Mouse (Mus musculus) heart, embryonic 15.5 days (tissue): ENCODE measurements at regions not wholly inside any gene's neighbourhood (a gene's known extent, or its start where the extent isn't known, plus 50 kb on each side); places are given as distances from the start of the nearest gene placed in this dataset.

ENCODE experiments used
- ATAC-seq: fragments of 200-750 bp; cut with Nextera tagmentation; replicated peaks from 2 replicates; pipeline ENCODE4 v1.8.0; 2017; ENCODE audit warnings: low read depth, moderate TSS enrichment; ENCODE audit not compliant: insufficient number of reproducible peaks, insufficient read depth, low FRiP score
- H3K27ac ChIP-seq: fragments of 300-500 bp; sonication (generic); 2 replicates; pipeline ENCODE4 v1.5.1; 2015; ENCODE audit warnings: mild to moderate bottlenecking, inconsistent platforms
- H3K27me3 ChIP-seq: fragments of 300-500 bp; sonication (generic); 2 replicates; pipeline ENCODE4 v1.6.1; 2015; ENCODE audit warnings: inconsistent platforms
- H3K36me3 ChIP-seq: fragments of 300-500 bp; sonication (generic); 2 replicates; pipeline ENCODE4 v1.6.1; 2015; ENCODE audit warnings: mild to moderate bottlenecking, inconsistent platforms
- H3K4me1 ChIP-seq: fragments of 300-500 bp; sonication (generic); replicated peaks from 2 replicates; pipeline ENCODE4 v1.6.1; 2015; ENCODE audit warnings: inconsistent platforms
- H3K4me2 ChIP-seq: fragments of 300-500 bp; sonication (generic); 2 replicates; pipeline ENCODE4 v1.6.1; 2015; ENCODE audit warnings: inconsistent platforms, mild to moderate bottlenecking, moderate library complexity
- H3K4me3 ChIP-seq: fragments of 300-500 bp; sonication (generic); 2 replicates; pipeline ENCODE4 v1.5.1; 2015; ENCODE audit warnings: mild to moderate bottlenecking, inconsistent platforms
- H3K9ac ChIP-seq: fragments of 300-500 bp; sonication (generic); 2 replicates; pipeline ENCODE4 v1.6.1; 2015; ENCODE audit warnings: mild to moderate bottlenecking, inconsistent platforms
- H3K9me3 ChIP-seq: fragments of 300-500 bp; sonication (generic); replicated peaks from 2 replicates; pipeline ENCODE4 v1.6.1; 2016; ENCODE audit warnings: inconsistent platforms
- WGBS: fragments of 180-500 bp; shearing (Covaris S2); methylation state at CpG from one replicate; pipeline ENCODE4 v1.1.7; 2015; ENCODE audit warnings: mixed read lengths; 5-methylcytosine and 5-hydroxymethylcytosine counted together

GRCm38 (mm10) chr2:168337611-168338010 lies 56.1 kb upstream of the Kcng1 start:
- Histone ChIP-seq H3K27ac (no peak overlapping the region), H3K36me3 (no peaks in the 10 kb centered on the region), H3K9me3 (no peaks in the 10 kb centered on the region), H3K4me1 (peaks cover 8% of the 10 kb centered on the region; the same call in 1 of the 2 replicates), H3K4me3 (no peak overlapping the region), H3K27me3 (peaks cover 13% of the 10 kb centered on the region), H3K4me2 (no peak overlapping the region), H3K9ac (no peak overlapping the region)
- WGBS, result 58% methylated on average over 3 of the region's 3 CpGs
- no peak for ATAC-seq

DNA sequence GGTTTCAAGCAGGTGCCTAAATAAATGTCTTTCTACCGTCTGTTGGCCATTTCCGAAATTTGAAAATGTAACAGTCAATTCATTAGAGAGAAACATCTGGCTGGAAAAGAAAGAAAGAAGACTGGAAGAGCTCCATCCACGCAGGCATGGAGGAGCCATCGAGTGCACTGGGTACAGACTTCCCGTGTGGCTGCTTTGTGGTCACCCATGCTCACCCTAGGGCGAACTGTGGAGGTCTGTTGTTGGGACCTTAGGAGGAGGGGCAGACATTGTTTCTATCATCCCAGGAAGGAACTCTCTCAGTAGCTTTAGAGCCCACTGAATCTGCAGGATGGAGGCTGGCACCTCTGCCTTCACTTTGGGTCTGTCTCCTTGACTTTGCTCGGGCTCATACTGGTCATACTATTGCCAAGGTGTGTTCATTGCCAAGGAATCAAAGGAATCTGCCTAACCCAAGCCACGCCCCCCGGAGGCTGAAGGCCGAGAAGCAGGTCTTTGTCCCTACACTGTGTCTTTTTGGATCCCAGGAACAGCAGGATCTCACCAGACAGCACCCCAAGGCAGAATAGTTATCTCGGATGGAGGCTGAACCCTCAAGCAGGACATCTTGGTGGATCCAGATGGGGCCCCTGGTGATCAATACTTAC lies 54.3 kb upstream of the Kcng1 start:
- no peaks in the 10 kb centered on the region for H3K36me3 ChIP-seq
- H3K9me3 ChIP-seq, result no peaks in the 10 kb centered on the region
- H3K4me2 ChIP-seq, result no peak overlapping the region
- no peak overlapping the region for H3K27ac ChIP-seq
- no peak overlapping the region for H3K9ac ChIP-seq
- 83% methylated on average over 11 of the region's 11 CpGs for whole genome bisulfite sequencing
- ATAC-seq, result no peak
- H3K4me1 ChIP-seq, result peaks cover 8% of the 10 kb centered on the region; the same call in 1 of the 2 replicates
- no peak overlapping the region for H3K4me3 ChIP-seq
- H3K27me3 ChIP-seq, result peaks cover 7% of the 10 kb centered on the region; the same call in 1 of the 2 replicates

- peaks cover 4% of the 10 kb centered on the region; the same call in 1 of the 2 replicates for H3K27me3 ChIP-seq
- H3K9me3 ChIP-seq, result no peaks in the 10 kb centered on the region
- WGBS, result 27% methylated on average over 9 of the region's 9 CpGs
- no peak overlapping the region for H3K27ac ChIP-seq
- H3K36me3 ChIP-seq, result no peaks in the 10 kb centered on the region
- H3K4me2 ChIP-seq, result no peak overlapping the region
- peaks cover 8% of the 10 kb centered on the region; the same call in 1 of the 2 replicates for H3K4me1 ChIP-seq
- H3K9ac ChIP-seq, result no peak overlapping the region
- ATAC-seq, result no peak
- no peak overlapping the region for H3K4me3 ChIP-seq
Observed at GRCm38 (mm10) chr2:168334241-168334588, 52.7 kb upstream of the Kcng1 start.

DNA sequence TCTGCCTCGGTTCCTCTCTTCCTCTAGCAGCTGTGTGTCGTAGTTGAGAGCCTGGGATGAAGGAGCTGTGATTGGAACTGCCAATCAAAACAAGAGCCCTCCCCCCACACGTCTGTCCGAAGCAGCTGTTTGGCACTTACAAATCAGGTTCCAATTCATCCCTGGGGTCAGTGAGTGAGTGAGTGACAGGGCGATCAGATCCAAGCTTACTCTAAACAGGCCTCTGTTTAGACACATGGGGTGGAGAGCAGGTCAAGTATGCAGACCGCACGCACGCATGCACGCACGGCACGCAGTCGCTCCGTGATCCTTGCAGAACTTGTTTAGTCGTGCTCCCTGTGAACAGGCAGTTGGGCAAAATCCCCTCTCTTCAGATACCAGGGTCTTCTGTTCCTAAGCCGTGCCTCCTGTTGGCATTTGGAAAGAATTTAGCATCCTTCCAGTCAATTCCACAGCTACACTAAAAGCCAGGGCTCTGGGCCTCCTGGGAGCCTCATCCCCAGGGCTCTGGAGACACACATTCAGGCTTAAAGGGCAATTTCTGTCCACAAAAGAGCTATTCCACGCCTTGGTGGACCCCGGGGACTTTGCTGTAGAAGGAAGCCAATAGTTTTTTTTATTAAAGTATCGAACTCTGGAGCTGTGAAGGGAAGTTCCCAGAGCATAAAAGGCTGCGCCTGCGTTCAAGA lies 52.2 kb upstream of the Kcng1 start:
- Histone ChIP-seq H3K27me3 (peaks cover 4% of the 10 kb centered on the region; the same call in 1 of the 2 replicates), H3K9me3 (no peaks in the 10 kb centered on the region), H3K9ac (no peak overlapping the region), H3K36me3 (no peaks in the 10 kb centered on the region), H3K27ac (no peak overlapping the region), H3K4me1 (peaks cover 8% of the 10 kb centered on the region; the same call in 1 of the 2 replicates), H3K4me3 (no peak overlapping the region), H3K4me2 (no peak overlapping the region)
- WGBS, result 52% methylated on average over 20 of the region's 20 CpGs
- ATAC-seq, result no peak

GRCm38 (mm10) chr2:168332972-168333371 lies 51.4 kb upstream of the Kcng1 start:
- no peak overlapping the region for H3K9ac ChIP-seq
- no peak for ATAC-seq
- no peaks in the 10 kb centered on the region for H3K9me3 ChIP-seq
- H3K27ac ChIP-seq, result no peak overlapping the region
- no peak overlapping the region for H3K4me3 ChIP-seq
- H3K36me3 ChIP-seq, result no peaks in the 10 kb centered on the region
- 49% methylated on average over 6 of the region's 6 CpGs for whole genome bisulfite sequencing
- H3K27me3 ChIP-seq, result peaks cover 4% of the 10 kb centered on the region; the same call in 1 of the 2 replicates
- no peak overlapping the region for H3K4me2 ChIP-seq
- peaks cover 8% of the 10 kb centered on the region; the same call in 1 of the 2 replicates for H3K4me1 ChIP-seq
